Mouse (Mus musculus) liver, postnatal 0 days (tissue): ENCODE results near the gene Smox. TPM values are rescaled to one million over a fixed set of nuclear protein-coding genes. Genes with fewer than 3 reads are reported as not detected.

Source experiments
- ATAC-seq: fragments of 200-750 bp; cut with Nextera tagmentation; 2 replicates; pipeline ENCODE4 v1.8.0; 2017; ENCODE audit warnings: mild to moderate bottlenecking, moderate library complexity
- DNase-seq: peaks from one replicate; pipeline ENCODE4 v3.0.0-alpha.2; 2016
- H3K27ac ChIP-seq: fragments of 300-500 bp; sonication (generic); 2 replicates; pipeline ENCODE4 v1.5.1; 2014; ENCODE audit warnings: antibody characterized with exemption, moderate library complexity, mild to moderate bottlenecking, low read depth
- H3K27me3 ChIP-seq: fragments of 300-500 bp; sonication (generic); 2 replicates; pipeline ENCODE4 v1.6.1; 2014; ENCODE audit warnings: low read length, control low read depth, mixed read lengths; ENCODE audit not compliant: insufficient read depth
- H3K36me3 ChIP-seq: fragments of 300-500 bp; sonication (generic); replicated peaks from 2 replicates; pipeline ENCODE4 v1.6.1; 2014; ENCODE audit warnings: mild to moderate bottlenecking, control low read depth, low read length, moderate library complexity, mixed read lengths; ENCODE audit not compliant: insufficient read depth
- H3K4me1 ChIP-seq: fragments of 300-500 bp; sonication (generic); 2 replicates; pipeline ENCODE4 v1.6.1; 2014; ENCODE audit warnings: antibody characterized with exemption, mild to moderate bottlenecking, control low read depth; ENCODE audit not compliant: insufficient read depth
- H3K4me2 ChIP-seq: fragments of 300-500 bp; sonication (generic); 2 replicates; pipeline ENCODE4 v1.6.1; 2014; ENCODE audit warnings: low read depth, mild to moderate bottlenecking, low read length, moderate library complexity, mixed read lengths
- H3K4me3 ChIP-seq: fragments of 300-500 bp; sonication (generic); 2 replicates; pipeline ENCODE4 v1.5.1; 2014; ENCODE audit warnings: low read depth, low read length
- H3K9ac ChIP-seq: fragments of 300-500 bp; sonication (generic); replicated peaks from 2 replicates; pipeline ENCODE4 v1.6.1; 2014; ENCODE audit warnings: mild to moderate bottlenecking, moderate library complexity
- H3K9me3 ChIP-seq: fragments of 300-500 bp; sonication (generic); 2 replicates; pipeline ENCODE4 v1.6.1; 2016; ENCODE audit warnings: mild to moderate bottlenecking, control low read depth, low read length, mixed read lengths
- CTCF ChIP-seq: sonication (generic); IDR thresholded peaks from 2 replicates; pipeline ENCODE4 v1.5.1; 2016; ENCODE audit warnings: antibody characterized with exemption, low read depth
- EP300 ChIP-seq: IDR thresholded peaks from 2 replicates; pipeline ENCODE4 v1.6.1; 2016; ENCODE audit warnings: antibody characterized with exemption, low read depth, mild to moderate bottlenecking
- WGBS: fragments of 180-500 bp; shearing (Covaris S2); extraction: QIAGEN DNeasy Blood & Tissue Kit; methylation state at CpG from one replicate; pipeline ENCODE4 v1.1.7; 2014; ENCODE audit not compliant: insufficient replicate concordance; 5-methylcytosine and 5-hydroxymethylcytosine counted together
- polyA plus RNA-seq: library from polyadenylated mRNA; unstranded; fragments of >200 nt; fragmentation: Nextera tagmentation; extraction: Ambion mirVana; gene quantifications from 2 replicates; pipeline ENCODE4 v1.2.1, GENCODE M21; 2015

Gene Smox
- polyA plus RNA-seq, 1 experiment from 2014 or later: 56.7 TPM

DNA sequence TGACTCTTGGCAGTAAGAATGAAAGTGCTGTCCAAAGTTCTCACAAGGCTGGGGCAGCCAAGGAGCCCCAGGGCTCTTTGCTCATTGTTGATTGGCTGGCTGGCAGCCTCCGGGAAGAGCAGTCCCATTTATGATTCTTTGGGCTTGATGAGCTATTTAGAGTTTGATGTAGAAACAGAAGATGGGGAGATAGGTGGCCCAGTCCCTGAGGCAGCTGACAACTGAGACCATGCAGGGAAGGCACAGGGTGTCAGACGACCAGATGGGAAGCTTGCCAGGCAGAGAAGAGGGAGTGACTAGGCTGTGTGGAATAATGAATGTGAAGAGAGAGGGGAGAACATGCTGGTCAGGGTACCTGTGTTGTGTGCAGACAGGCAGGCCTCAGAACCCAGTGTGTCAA, 22.2 kb downstream of the Smox start:
- H3K9ac ChIP-seq: no peak overlapping the region
- no peaks in the 10 kb centered on the region for H3K27me3 ChIP-seq
- H3K27ac ChIP-seq: no peak overlapping the region
- peaks cover 12% of the 10 kb centered on the region for H3K36me3 ChIP-seq
- no peak overlapping the region for H3K4me2 ChIP-seq
- DNase-seq: no peak
- no peak for ATAC-seq
- 43% methylated on average over 2 of the region's 2 CpGs for WGBS
- H3K9me3 ChIP-seq: no peaks in the 10 kb centered on the region
- no peak overlapping the region for H3K4me3 ChIP-seq
- H3K4me1 ChIP-seq: peaks cover 26% of the 10 kb centered on the region
- TF ChIP-seq EP300: no peak
- TF ChIP-seq CTCF: no peak

DNA sequence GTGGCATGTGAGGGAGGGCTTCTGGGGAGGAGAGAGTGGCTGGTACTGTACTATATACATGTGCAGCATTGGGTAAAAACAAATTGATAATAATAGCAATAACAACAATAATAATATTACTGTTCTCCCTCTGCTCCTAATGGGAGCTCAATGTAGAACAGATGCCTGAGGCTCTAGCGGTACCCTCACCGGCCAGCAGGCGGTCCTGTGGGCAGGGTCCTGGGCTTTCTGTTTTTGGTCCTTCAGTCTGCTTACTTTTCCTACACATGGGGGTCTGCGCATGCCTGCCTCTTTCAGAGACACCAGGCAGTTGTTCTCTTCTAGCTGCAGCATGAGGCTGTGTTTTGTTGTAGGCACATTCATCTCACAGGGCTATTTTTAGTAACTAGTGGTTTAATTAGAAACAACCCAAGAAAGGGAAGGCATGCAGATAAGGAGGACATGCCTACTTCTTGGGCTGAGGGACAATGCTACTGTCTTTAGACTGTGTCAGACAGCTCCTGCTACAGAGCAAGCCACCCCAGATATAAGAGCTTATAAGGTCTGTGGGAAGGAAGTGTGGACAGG, 22.8 kb downstream of the Smox start:
- peaks cover 16% of the 10 kb centered on the region for H3K36me3 ChIP-seq
- no peak overlapping the region for H3K4me3 ChIP-seq
- H3K4me1 ChIP-seq: peaks cover 28% of the 10 kb centered on the region
- H3K4me2 ChIP-seq: no peak overlapping the region
- TF ChIP-seq CTCF (peak; percentile 34), EP300 (no peak)
- no peak for DNase-seq
- H3K27me3 ChIP-seq: no peaks in the 10 kb centered on the region
- ATAC-seq: no peak
- WGBS: 69% methylated on average over 4 of the region's 4 CpGs
- no peak overlapping the region for H3K27ac ChIP-seq
- H3K9ac ChIP-seq: no peak overlapping the region
- no peaks in the 10 kb centered on the region for H3K9me3 ChIP-seq

DNA sequence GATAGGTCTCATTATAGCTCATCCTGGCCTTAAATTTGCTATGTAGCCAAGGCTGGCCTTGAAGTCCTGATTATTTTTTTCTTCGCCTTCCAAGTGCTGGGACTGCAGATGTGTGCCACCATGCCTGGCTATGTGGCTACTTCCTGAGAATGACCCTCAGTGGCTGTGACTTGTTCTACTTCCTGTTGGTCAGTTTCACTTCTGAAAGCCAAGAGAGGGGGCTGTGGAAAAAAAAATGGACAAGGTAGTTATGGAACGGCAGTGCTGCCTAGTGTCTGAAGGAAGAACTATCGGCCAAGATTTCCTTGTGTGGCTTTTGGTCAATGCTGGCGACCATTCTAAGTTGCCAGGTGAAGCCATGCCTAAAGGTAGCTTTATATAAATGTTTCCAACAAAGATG, 26.3 kb downstream of the Smox start:
- Histone ChIP-seq H3K27ac (no peak overlapping the region), H3K4me1 (peaks cover 21% of the 10 kb centered on the region), H3K9me3 (no peaks in the 10 kb centered on the region), H3K4me3 (no peak overlapping the region), H3K9ac (no peak overlapping the region), H3K36me3 (peaks cover 32% of the 10 kb centered on the region), H3K4me2 (no peak overlapping the region), H3K27me3 (no peaks in the 10 kb centered on the region)
- no peak for TF ChIP-seq EP300
- peak; percentile 21; the same call in 1 of the 2 replicates for TF ChIP-seq CTCF
- ATAC-seq (no peak), DNase-seq (no peak)
- WGBS: 86% methylated on average over 4 of the region's 4 CpGs

DNA sequence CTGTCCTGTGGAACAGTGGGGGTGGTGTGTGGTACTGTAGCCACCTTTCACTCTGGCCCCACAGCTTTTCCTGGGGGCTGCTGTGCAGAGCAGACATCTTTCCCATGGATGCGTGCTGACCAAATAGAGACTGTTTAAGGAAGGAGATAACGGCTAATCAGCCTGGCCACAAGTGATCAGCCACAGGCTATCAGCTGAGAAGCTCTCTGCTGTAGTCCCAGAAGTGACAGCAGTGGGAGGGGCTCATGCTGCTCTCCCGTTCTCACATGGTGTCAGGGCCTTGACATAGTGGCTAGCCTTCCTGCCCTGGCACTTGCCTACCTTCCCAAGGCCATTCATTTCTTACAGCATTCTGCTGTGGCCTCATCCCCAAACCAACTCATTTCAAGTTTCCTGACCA, 27.5 kb downstream of the Smox start:
- no peak overlapping the region for H3K9ac ChIP-seq

DNA sequence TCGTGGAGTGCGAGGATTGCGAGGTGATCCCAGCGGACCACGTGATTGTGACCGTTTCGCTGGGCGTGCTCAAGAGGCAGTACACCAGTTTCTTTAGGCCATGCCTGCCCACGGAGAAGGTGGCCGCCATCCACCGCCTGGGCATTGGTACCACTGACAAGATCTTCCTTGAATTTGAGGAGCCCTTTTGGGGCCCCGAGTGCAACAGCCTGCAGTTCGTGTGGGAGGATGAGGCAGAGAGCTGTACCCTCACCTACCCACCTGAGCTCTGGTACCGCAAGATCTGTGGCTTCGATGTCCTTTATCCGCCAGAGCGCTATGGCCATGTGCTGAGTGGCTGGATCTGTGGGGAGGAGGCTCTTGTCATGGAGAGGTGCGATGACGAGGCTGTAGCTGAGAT, 29.4 kb downstream of the Smox start:
- Histone ChIP-seq H3K27ac (no peak overlapping the region), H3K36me3 (peaks cover 40% of the 10 kb centered on the region), H3K9me3 (no peaks in the 10 kb centered on the region), H3K4me3 (no peak overlapping the region), H3K4me2 (no peak overlapping the region), H3K4me1 (peaks cover 10% of the 10 kb centered on the region), H3K9ac (no peak overlapping the region), H3K27me3 (no peaks in the 10 kb centered on the region)
- DNase-seq: no peak
- 92% methylated on average over 19 of the region's 19 CpGs for WGBS
- ATAC-seq: no peak
- TF ChIP-seq CTCF (no peak), EP300 (no peak)

More for the DNA sequence above, 27.5 kb downstream of the Smox start:
- H3K4me2 ChIP-seq: 0 out of 2 replicates have a peak overlapping the region, but pooled peaks have one; percentile 18
- DNase-seq: no peak
- H3K36me3 ChIP-seq: peaks cover 35% of the 10 kb centered on the region
- ATAC-seq: peak; percentile 62
- 24% methylated on average over 3 of the region's 3 CpGs for WGBS
- no peak overlapping the region for H3K4me3 ChIP-seq
- H3K9me3 ChIP-seq: no peaks in the 10 kb centered on the region
- H3K4me1 ChIP-seq: peaks cover 17% of the 10 kb centered on the region
- H3K27ac ChIP-seq: no peak overlapping the region
- peak; percentile 75 for TF ChIP-seq EP300
- no peak for TF ChIP-seq CTCF
- H3K27me3 ChIP-seq: no peaks in the 10 kb centered on the region

DNA sequence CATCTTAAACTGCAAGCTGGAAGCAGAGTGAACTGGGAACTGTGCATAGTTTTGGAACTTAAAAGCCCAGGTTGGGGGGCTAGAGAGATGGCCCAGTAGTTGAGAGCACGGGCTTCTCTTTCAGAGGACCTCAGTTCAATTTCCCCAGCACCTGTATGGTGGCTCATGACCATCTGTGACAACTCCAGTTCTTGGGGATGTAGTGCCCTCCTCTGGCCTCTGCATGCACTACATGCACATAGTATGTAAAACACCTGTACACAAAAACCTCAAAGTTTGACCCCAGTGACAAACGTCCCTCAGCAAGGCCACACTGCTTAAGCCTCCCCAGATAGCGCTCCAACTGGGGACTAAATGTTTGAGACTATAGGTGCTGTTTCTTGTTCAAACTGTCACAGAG, 35.8 kb downstream of the Smox start:
- Histone ChIP-seq H3K9me3 (no peaks in the 10 kb centered on the region), H3K4me2 (no peak overlapping the region), H3K27ac (no peak overlapping the region), H3K9ac (no peak overlapping the region), H3K4me3 (no peak overlapping the region), H3K36me3 (peaks cover 11% of the 10 kb centered on the region), H3K27me3 (no peaks in the 10 kb centered on the region), H3K4me1 (0 out of 2 replicates have a peak, but pooled peaks cover 4% of the 10 kb centered on the region)
- no peak for ATAC-seq
- 42% methylated on average over 3 of the region's 3 CpGs for WGBS
- peak; percentile 61 for DNase-seq
- TF ChIP-seq EP300: no peak
- TF ChIP-seq CTCF: peak; percentile 77
